Mouse (Mus musculus) midbrain, postnatal 0 days (tissue): ENCODE measurements around the gene Crls1. TPM values are rescaled to one million over a fixed set of nuclear protein-coding genes. Genes with fewer than 3 reads are reported as not detected.

Experiments used
- ATAC-seq: fragments of 200-750 bp; cut with Nextera tagmentation; 2 replicates; pipeline ENCODE4 v1.8.0; 2017; ENCODE audit warnings: moderate number of reproducible peaks, mild to moderate bottlenecking, moderate TSS enrichment, moderate library complexity; ENCODE audit not compliant: low FRiP score
- DNase-seq: peaks from one replicate; pipeline ENCODE4 v3.0.0-alpha.2; 2015; ENCODE audit warnings: low spot score
- H3K27ac ChIP-seq: fragments of 300-500 bp; sonication (generic); 2 replicates; pipeline ENCODE4 v1.5.1; 2014; ENCODE audit warnings: low read depth, mild to moderate bottlenecking, low read length, mixed read lengths
- H3K27me3 ChIP-seq: fragments of 300-500 bp; sonication (generic); 2 replicates; pipeline ENCODE4 v1.6.1; 2014; ENCODE audit warnings: low read length, control low read depth, mixed read lengths; ENCODE audit not compliant: insufficient read depth
- H3K36me3 ChIP-seq: fragments of 300-500 bp; sonication (generic); 2 replicates; pipeline ENCODE4 v1.6.1; 2014; ENCODE audit warnings: low read length, control low read depth, mixed read lengths; ENCODE audit not compliant: insufficient read depth
- H3K4me1 ChIP-seq: fragments of 300-500 bp; sonication (generic); 2 replicates; pipeline ENCODE4 v1.6.1; 2014; ENCODE audit warnings: mild to moderate bottlenecking, control low read depth, antibody characterized with exemption, low read length, mixed read lengths; ENCODE audit not compliant: insufficient read depth
- H3K4me2 ChIP-seq: fragments of 300-500 bp; sonication (generic); 2 replicates; pipeline ENCODE4 v1.6.1; 2014; ENCODE audit warnings: low read depth, mild to moderate bottlenecking, low read length, mixed read lengths; ENCODE audit not compliant: poor library complexity, severe bottlenecking
- H3K4me3 ChIP-seq: fragments of 300-500 bp; sonication (generic); 2 replicates; pipeline ENCODE4 v1.5.1; 2014; ENCODE audit warnings: low read depth, mild to moderate bottlenecking, low read length, moderate library complexity
- H3K9ac ChIP-seq: fragments of 300-500 bp; sonication (generic); replicated peaks from 2 replicates; pipeline ENCODE4 v1.6.1; 2014; ENCODE audit warnings: mild to moderate bottlenecking, low read length, moderate library complexity, mixed read lengths; ENCODE audit not compliant: poor library complexity, severe bottlenecking
- H3K9me3 ChIP-seq: fragments of 300-500 bp; sonication (generic); 2 replicates; pipeline ENCODE4 v1.6.1; 2016; ENCODE audit warnings: low read length, control low read depth
- CTCF ChIP-seq: IDR thresholded peaks from 2 replicates; pipeline ENCODE4 v1.5.1; 2016; ENCODE audit warnings: antibody characterized with exemption, mild to moderate bottlenecking
- WGBS: fragments of 180-500 bp; shearing (Covaris S2); extraction: QIAGEN DNeasy Blood & Tissue Kit; methylation state at CpG from one replicate; pipeline ENCODE4 v1.1.7; 2014; 5-methylcytosine and 5-hydroxymethylcytosine counted together
- polyA plus RNA-seq: library from polyadenylated mRNA; unstranded; fragments of >200 nt; fragmentation: Nextera tagmentation; extraction: Ambion mirVana; gene quantifications from 2 replicates; pipeline ENCODE4 v1.2.1, GENCODE M21; 2015
- total RNA-seq: library from RNA; depleted of rRNA; stranded (reverse); fragments of >200 nt; gene quantifications from 2 replicates; pipeline ENCODE4 v1.2.3, GENCODE M21; 2014

Crls1 gene
- total and polyA plus RNA-seq, 2 experiments from 2014 or later: 19.7 to 53.9 TPM

GRCm38 (mm10) chr2:132863325-132863724 lies 16.9 kb downstream of the Crls1 start:
- 93% methylated on average over 2 of the region's 2 CpGs for WGBS
- ATAC-seq (no peak), DNase-seq (no peak)
- Histone ChIP-seq H3K9ac (no peak overlapping the region), H3K27me3 (no peaks in the 10 kb centered on the region), H3K4me3 (no peak overlapping the region), H3K36me3 (peaks cover 20% of the 10 kb centered on the region; the same call in 1 of the 2 replicates), H3K4me2 (no peak overlapping the region), H3K4me1 (no peaks in the 10 kb centered on the region), H3K9me3 (no peaks in the 10 kb centered on the region), H3K27ac (no peak overlapping the region)
- TF ChIP-seq CTCF: no peak

- 82% methylated on average over 5 of the region's 5 CpGs for WGBS
- ATAC-seq (no peak), DNase-seq (no peak)
- H3K27ac ChIP-seq: no peak overlapping the region
- no peak for TF ChIP-seq CTCF
- no peak overlapping the region for H3K9ac ChIP-seq
- no peak overlapping the region for H3K4me2 ChIP-seq
- no peaks in the 10 kb centered on the region for H3K4me1 ChIP-seq
- no peaks in the 10 kb centered on the region for H3K9me3 ChIP-seq
- H3K36me3 ChIP-seq: peaks cover 20% of the 10 kb centered on the region; the same call in 1 of the 2 replicates
- no peaks in the 10 kb centered on the region for H3K27me3 ChIP-seq
- no peak overlapping the region for H3K4me3 ChIP-seq
Measured at GRCm38 (mm10) chr2:132867521-132867920, 21.1 kb downstream of the Crls1 start.

GRCm38 (mm10) chr2:132869682-132870081 lies 23.2 kb downstream of the Crls1 start:
- Histone ChIP-seq H3K4me2 (no peak overlapping the region), H3K4me3 (no peak overlapping the region), H3K9me3 (no peaks in the 10 kb centered on the region), H3K4me1 (no peaks in the 10 kb centered on the region), H3K36me3 (peaks cover 14% of the 10 kb centered on the region; the same call in 1 of the 2 replicates), H3K27ac (no peak overlapping the region), H3K27me3 (no peaks in the 10 kb centered on the region), H3K9ac (no peak overlapping the region)
- 89% methylated on average over 5 of the region's 5 CpGs for WGBS
- ATAC-seq (no peak), DNase-seq (no peak)
- no peak for TF ChIP-seq CTCF

- WGBS: 82% methylated on average over 4 of the region's 4 CpGs
- no peaks in the 10 kb centered on the region for H3K9me3 ChIP-seq
- no peaks in the 10 kb centered on the region for H3K27me3 ChIP-seq
- H3K4me2 ChIP-seq: no peak overlapping the region
- no peaks in the 10 kb centered on the region for H3K4me1 ChIP-seq
- no peak for TF ChIP-seq CTCF
- ATAC-seq (no peak), DNase-seq (no peak)
- H3K27ac ChIP-seq: no peak overlapping the region
- H3K36me3 ChIP-seq: peaks cover 11% of the 10 kb centered on the region; the same call in 1 of the 2 replicates
- H3K4me3 ChIP-seq: no peak overlapping the region
- no peak overlapping the region for H3K9ac ChIP-seq
Measured at GRCm38 (mm10) chr2:132870286-132870685, 23.8 kb downstream of the Crls1 start.

- Histone ChIP-seq H3K4me3 (no peak overlapping the region), H3K27me3 (no peaks in the 10 kb centered on the region), H3K36me3 (peaks cover 5% of the 10 kb centered on the region; the same call in 1 of the 2 replicates), H3K27ac (no peak overlapping the region), H3K4me2 (no peak overlapping the region), H3K9me3 (no peaks in the 10 kb centered on the region), H3K9ac (no peak overlapping the region), H3K4me1 (no peaks in the 10 kb centered on the region)
- ATAC-seq (no peak), DNase-seq (no peak)
- TF ChIP-seq CTCF: no peak
- 70% methylated on average over 3 of the region's 3 CpGs for WGBS
Measured at GRCm38 (mm10) chr2:132871663-132872062, 25.2 kb downstream of the Crls1 start.

GRCm38 (mm10) chr2:132873657-132874326 lies 27.3 kb downstream of the Crls1 start:
- no peak for DNase-seq
- WGBS: 79% methylated on average over 10 of the region's 10 CpGs

More at GRCm38 (mm10) chr2:132873657-132874326, 27.3 kb downstream of the Crls1 start:
- Histone ChIP-seq H3K4me1 (no peaks in the 10 kb centered on the region), H3K9me3 (no peaks in the 10 kb centered on the region), H3K36me3 (no peaks in the 10 kb centered on the region), H3K4me3 (no peak overlapping the region), H3K27ac (no peak overlapping the region), H3K4me2 (no peak overlapping the region), H3K27me3 (peaks cover 11% of the 10 kb centered on the region), H3K9ac (no peak overlapping the region)
- ATAC-seq: no peak
- no peak for TF ChIP-seq CTCF
